Mouse (Mus musculus): ENCODE results near the gene Olfr1380. TPM values are rescaled to one million over a fixed set of nuclear protein-coding genes. Genes with fewer than 3 reads are reported as not detected.
"Not testable (repeated sequence)": the region's sequence is repeated elsewhere in the genome, so short reads cannot be mapped to it uniquely, and the experiment has no call there.

Gene Olfr1380
- not detected in 2 replicates for polyA plus RNA-seq (2014; fragmentation: Nextera tagmentation; extraction: Ambion mirVana)

DNA sequence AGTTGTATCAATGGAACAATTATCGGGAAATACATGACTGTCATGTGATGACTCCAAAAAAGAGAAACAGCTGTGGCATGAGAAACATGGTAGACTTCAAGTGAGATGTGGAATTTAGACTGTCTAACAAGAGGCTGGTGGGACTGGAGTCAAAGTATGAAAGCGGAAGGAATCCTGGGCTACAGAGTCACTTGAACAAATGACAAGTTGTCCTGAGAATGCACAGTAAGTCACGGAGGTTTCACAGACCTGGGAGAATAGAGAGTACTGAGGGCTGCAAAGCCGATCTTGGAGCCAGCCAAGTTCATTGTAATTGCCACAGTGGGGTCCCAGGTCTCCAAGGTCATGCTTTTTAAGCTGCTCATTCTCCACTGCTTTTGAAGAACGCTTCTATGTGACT, at the start of gene Olfr1380:
Gene Olfr1380 (plus strand): TSS at position 301 of the 400 bp plus-strand sequence.
- H3K9ac ChIP-seq (ENCODE audit: low read length); H3K27me3 ChIP-seq (ENCODE audit: control insufficient read depth, insufficient read depth, low read length); H3K4me3 ChIP-seq (ENCODE audit: low read depth, low read length); H3K27ac ChIP-seq (ENCODE audit: low read depth, low read length); ATAC-seq (replicated peaks; ENCODE audit: low FRiP score); H3K9me3 ChIP-seq (ENCODE audit: control insufficient read depth, low read length); H3K36me3 ChIP-seq (ENCODE audit: control insufficient read depth, insufficient read depth, low read length); DNase-seq (ENCODE audit: low spot score); H3K4me1 ChIP-seq (replicated peaks; ENCODE audit: control insufficient read depth, insufficient read depth, low read length); H3K4me2 ChIP-seq (ENCODE audit: low read depth, low read length, severe bottlenecking): not testable (repeated sequence)
- 61% methylated on average over 5 of the region's 5 CpGs for WGBS

DNA sequence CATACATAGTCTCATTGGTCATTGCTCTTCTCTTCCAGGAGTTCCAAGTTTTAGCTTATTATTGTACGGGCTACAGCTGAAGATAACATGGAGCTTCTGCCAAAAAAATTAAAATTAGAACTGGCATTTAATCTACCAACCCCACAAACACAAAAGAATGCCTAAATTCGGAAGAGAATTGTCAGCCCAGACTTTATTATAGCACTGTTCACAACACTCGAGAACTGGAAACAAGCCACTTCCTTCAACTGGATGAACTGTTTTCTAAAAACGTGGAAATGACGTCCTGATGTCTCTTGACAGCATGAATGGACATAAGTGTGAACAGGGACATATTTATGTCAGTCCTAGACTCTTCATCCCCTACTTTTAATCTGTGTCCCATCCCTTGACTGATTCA, 38.6 kb upstream of the Olfr1380 start:
- WGBS = 83% methylated on average over 5 of the region's 5 CpGs
- no peaks in the 10 kb centered on the region for H3K36me3 ChIP-seq (ENCODE audit: control insufficient read depth, insufficient read depth, low read length)
- H3K27ac ChIP-seq (ENCODE audit: low read depth, low read length) = no peak overlapping the region

DNA sequence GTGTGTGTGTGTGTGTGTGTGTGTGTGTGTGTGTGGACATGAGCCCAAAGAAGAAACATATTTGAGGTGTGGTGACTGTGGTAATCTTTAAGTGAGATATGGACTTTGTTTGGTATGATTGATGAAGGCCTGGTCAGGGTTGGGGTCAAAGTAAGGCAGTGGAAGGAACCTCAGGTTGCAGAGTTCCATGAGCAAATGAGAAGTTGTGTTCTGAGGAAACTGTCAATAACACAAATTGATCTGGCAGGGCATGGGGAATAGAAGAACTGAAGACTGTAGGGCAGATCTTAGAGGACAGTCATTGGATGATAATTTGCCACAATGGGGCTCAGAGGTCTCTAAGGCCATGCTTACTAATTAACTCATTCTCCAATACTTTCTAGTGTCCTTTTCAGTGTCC, 37.3 kb upstream of the Olfr1380 start, which contains the start of gene Olfr1383:
Gene Olfr1383 (plus strand): TSS at position 301 of the 400 bp plus-strand sequence.
- no peak for DNase-seq (ENCODE audit: low spot score)
- Histone ChIP-seq H3K27me3 (ENCODE audit: control insufficient read depth, insufficient read depth, low read length) (no peaks in the 10 kb centered on the region), H3K27ac (ENCODE audit: low read depth, low read length) (no peak within 1 kb of the TSS), H3K4me3 (ENCODE audit: low read depth, low read length) (no peak within 1 kb of the TSS), H3K9ac (ENCODE audit: low read length) (no peak within 1 kb of the TSS), H3K4me2 (ENCODE audit: low read depth, low read length, severe bottlenecking) (no peak within 1 kb of the TSS), H3K36me3 (ENCODE audit: control insufficient read depth, insufficient read depth, low read length) (no peaks in the 10 kb centered on the region), H3K4me1 (replicated peaks; ENCODE audit: control insufficient read depth, insufficient read depth, low read length) (no peaks in the 10 kb centered on the region), H3K9me3 (ENCODE audit: control insufficient read depth, low read length) (no peaks in the 10 kb centered on the region)
- no peak for ATAC-seq (replicated peaks; ENCODE audit: low FRiP score)

More for the DNA sequence above, 38.6 kb upstream of the Olfr1380 start:
- no peaks in the 10 kb centered on the region for H3K4me1 ChIP-seq (replicated peaks; ENCODE audit: control insufficient read depth, insufficient read depth, low read length)
- ATAC-seq (replicated peaks; ENCODE audit: low FRiP score) = no peak
- no peak for DNase-seq (ENCODE audit: low spot score)
- no peak overlapping the region for H3K9ac ChIP-seq (ENCODE audit: low read length)
- no peak overlapping the region for H3K4me3 ChIP-seq (ENCODE audit: low read depth, low read length)
- no peaks in the 10 kb centered on the region for H3K9me3 ChIP-seq (ENCODE audit: control insufficient read depth, low read length)
- H3K27me3 ChIP-seq (ENCODE audit: control insufficient read depth, insufficient read depth, low read length) = no peaks in the 10 kb centered on the region
- no peak overlapping the region for H3K4me2 ChIP-seq (ENCODE audit: low read depth, low read length, severe bottlenecking)

DNA sequence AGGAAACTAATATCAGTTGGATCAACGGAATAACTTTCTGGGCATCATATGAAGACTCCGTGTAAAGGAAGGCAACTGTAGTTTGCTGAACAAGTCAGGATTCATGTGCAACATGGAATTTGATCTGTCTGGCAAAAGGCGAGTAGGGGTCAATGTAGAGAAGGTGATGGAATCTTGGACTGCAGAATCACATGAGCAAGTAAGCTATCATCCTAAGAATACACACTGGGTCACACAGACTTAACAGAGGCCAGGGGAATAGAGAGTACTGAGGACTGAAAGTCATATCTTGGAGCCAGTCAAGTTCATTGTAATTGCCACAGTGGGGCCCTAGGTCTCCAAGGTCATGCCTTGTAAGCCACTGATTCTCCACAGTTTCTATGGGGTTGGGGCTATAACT, 28.7 kb upstream of the Olfr1380 start, which contains the start of gene Olfr1382:
Gene Olfr1382 (plus strand): TSS at position 301 of the 400 bp plus-strand sequence.
- Histone ChIP-seq H3K27ac (ENCODE audit: low read depth, low read length) (no peak within 1 kb of the TSS), H3K4me2 (ENCODE audit: low read depth, low read length, severe bottlenecking) (no peak within 1 kb of the TSS), H3K9me3 (ENCODE audit: control insufficient read depth, low read length) (no peaks in the 10 kb centered on the region), H3K4me3 (ENCODE audit: low read depth, low read length) (no peak within 1 kb of the TSS), H3K4me1 (replicated peaks; ENCODE audit: control insufficient read depth, insufficient read depth, low read length) (no peaks in the 10 kb centered on the region), H3K27me3 (ENCODE audit: control insufficient read depth, insufficient read depth, low read length) (no peaks in the 10 kb centered on the region), H3K9ac (ENCODE audit: low read length) (no peak within 1 kb of the TSS), H3K36me3 (ENCODE audit: control insufficient read depth, insufficient read depth, low read length) (no peaks in the 10 kb centered on the region)
- 86% methylated on average over 3 of the region's 3 CpGs for whole genome bisulfite sequencing
- no peak for DNase-seq (ENCODE audit: low spot score)
- no peak for ATAC-seq (replicated peaks; ENCODE audit: low FRiP score)

DNA sequence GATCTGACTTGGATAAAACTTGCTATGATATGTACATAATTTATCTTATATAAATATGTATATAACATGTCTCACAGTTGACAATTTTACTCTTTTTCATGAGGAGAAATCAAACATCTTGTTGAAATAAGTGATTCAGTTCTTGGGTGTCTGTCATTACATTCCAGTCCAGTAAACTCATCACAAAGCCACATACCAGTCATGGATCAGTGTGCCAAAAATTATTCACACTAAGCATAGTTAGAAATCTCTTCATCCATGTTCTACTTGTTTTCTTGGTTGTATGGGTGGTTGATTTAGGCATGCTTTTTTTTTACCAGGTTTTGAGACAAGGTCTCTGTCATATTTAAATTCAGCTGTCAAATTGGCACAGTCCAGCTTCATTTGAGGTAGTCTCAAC, 23.9 kb upstream of the Olfr1380 start:
- Histone ChIP-seq H3K36me3 (ENCODE audit: control insufficient read depth, insufficient read depth, low read length) (no peaks in the 10 kb centered on the region), H3K4me3 (ENCODE audit: low read depth, low read length) (no peak overlapping the region), H3K27ac (ENCODE audit: low read depth, low read length) (no peak overlapping the region), H3K4me2 (ENCODE audit: low read depth, low read length, severe bottlenecking) (no peak overlapping the region), H3K9ac (ENCODE audit: low read length) (no peak overlapping the region), H3K9me3 (ENCODE audit: control insufficient read depth, low read length) (no peaks in the 10 kb centered on the region), H3K4me1 (replicated peaks; ENCODE audit: control insufficient read depth, insufficient read depth, low read length) (no peaks in the 10 kb centered on the region), H3K27me3 (ENCODE audit: control insufficient read depth, insufficient read depth, low read length) (no peaks in the 10 kb centered on the region)
- ATAC-seq (replicated peaks; ENCODE audit: low FRiP score) = no peak
- no peak for DNase-seq (ENCODE audit: low spot score)

DNA sequence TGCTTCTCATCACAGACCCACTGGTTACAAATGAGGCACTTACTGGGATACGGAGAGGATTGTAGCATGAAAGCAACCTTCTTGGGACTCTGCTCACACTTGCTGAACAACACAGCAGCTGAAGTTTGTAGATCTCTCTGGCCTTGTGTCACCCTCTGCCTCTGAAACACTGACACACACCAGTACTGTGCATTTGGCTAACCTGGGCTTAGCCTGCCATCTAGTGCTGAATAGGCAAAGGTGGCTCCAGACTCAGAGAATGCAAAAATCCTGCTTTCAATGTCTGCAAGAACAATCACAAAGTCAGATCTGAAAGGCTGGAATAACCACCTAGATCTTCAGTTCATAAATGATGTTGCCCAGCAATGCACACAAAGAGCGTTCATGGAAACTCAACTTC, 20.0 kb upstream of the Olfr1380 start:
- not testable (repeated sequence) for H3K27me3 ChIP-seq (ENCODE audit: control insufficient read depth, insufficient read depth, low read length); H3K4me3 ChIP-seq (ENCODE audit: low read depth, low read length); H3K4me1 ChIP-seq (replicated peaks; ENCODE audit: control insufficient read depth, insufficient read depth, low read length); DNase-seq (ENCODE audit: low spot score); H3K27ac ChIP-seq (ENCODE audit: low read depth, low read length); H3K9ac ChIP-seq (ENCODE audit: low read length); ATAC-seq (replicated peaks; ENCODE audit: low FRiP score); H3K36me3 ChIP-seq (ENCODE audit: control insufficient read depth, insufficient read depth, low read length); H3K4me2 ChIP-seq (ENCODE audit: low read depth, low read length, severe bottlenecking); H3K9me3 ChIP-seq (ENCODE audit: control insufficient read depth, low read length)
- 93% methylated on average over 2 of the region's 2 CpGs for WGBS

DNA sequence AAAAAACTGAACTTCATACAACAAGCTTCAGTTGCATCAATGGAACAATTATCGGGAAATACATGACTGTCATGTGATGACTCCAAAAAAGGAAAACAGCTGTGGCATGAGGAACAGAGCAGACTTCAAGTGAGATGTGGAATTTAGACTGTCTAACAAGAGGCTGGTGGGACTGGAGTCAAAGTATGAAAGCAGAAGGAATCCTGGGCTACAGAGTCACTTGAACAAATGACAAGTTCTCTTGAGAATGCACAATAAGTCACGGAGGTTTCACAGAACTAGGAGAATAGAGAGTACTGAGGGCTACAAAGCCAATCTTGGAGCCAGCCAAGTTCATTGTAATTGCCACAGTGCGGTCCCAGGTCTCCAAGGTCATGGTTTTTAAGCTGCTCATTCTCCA, 13.5 kb upstream of the Olfr1380 start, which contains the start of gene Olfr1381:
Gene Olfr1381 (plus strand): TSS at position 301 of the 400 bp plus-strand sequence.
- not testable (repeated sequence) for DNase-seq (ENCODE audit: low spot score); H3K27ac ChIP-seq (ENCODE audit: low read depth, low read length); H3K36me3 ChIP-seq (ENCODE audit: control insufficient read depth, insufficient read depth, low read length); H3K27me3 ChIP-seq (ENCODE audit: control insufficient read depth, insufficient read depth, low read length); H3K9me3 ChIP-seq (ENCODE audit: control insufficient read depth, low read length); H3K4me2 ChIP-seq (ENCODE audit: low read depth, low read length, severe bottlenecking); H3K4me3 ChIP-seq (ENCODE audit: low read depth, low read length); H3K4me1 ChIP-seq (replicated peaks; ENCODE audit: control insufficient read depth, insufficient read depth, low read length); ATAC-seq (replicated peaks; ENCODE audit: low FRiP score); H3K9ac ChIP-seq (ENCODE audit: low read length)
- 77% methylated on average over 3 of the region's 3 CpGs for WGBS

DNA sequence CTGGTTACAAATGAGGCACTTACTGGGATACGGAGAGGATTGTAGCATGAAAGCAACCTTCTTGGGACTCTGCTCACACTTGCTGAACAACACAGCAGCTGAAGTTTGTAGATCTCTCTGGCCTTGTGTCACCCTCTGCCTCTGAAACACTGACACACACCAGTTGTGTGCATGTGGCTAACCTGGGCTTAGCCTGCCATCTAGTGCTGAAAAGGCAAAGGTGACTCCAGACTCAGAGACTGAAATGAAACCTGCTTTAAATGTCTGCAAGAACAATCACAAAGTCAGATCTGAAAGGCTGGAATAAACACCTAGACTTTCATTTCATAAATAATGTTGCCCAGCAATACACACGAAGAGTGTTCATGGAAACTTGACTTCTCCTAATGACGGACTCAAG, 2.6 kb upstream of the Olfr1380 start:
- H3K27ac ChIP-seq (ENCODE audit: low read depth, low read length); H3K4me3 ChIP-seq (ENCODE audit: low read depth, low read length); H3K27me3 ChIP-seq (ENCODE audit: control insufficient read depth, insufficient read depth, low read length); H3K4me1 ChIP-seq (replicated peaks; ENCODE audit: control insufficient read depth, insufficient read depth, low read length); H3K9me3 ChIP-seq (ENCODE audit: control insufficient read depth, low read length); ATAC-seq (replicated peaks; ENCODE audit: low FRiP score); H3K4me2 ChIP-seq (ENCODE audit: low read depth, low read length, severe bottlenecking); H3K9ac ChIP-seq (ENCODE audit: low read length); DNase-seq (ENCODE audit: low spot score); H3K36me3 ChIP-seq (ENCODE audit: control insufficient read depth, insufficient read depth, low read length): not testable (repeated sequence)
- 82% methylated on average over 3 of the region's 3 CpGs for WGBS

DNA sequence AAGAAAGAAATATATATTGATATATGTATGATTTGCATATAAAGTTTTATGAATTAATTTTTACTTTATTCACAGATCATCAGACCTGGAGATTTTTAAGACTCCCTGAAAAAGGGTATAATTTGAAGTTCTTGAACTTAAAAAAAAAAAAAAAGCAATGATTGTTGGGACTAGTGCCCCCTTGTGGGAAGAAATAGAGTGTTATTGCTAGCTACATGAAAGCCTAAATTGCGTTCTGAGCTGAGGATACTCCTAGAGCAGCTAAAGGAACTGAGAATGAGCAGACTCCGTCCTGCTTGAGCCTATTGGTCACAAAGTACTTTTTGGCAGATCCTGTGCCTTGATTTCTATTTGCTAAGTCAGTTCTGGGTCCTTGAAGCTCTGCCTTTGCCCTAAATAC, 18.4 kb downstream of the Olfr1380 start:
- H3K27ac ChIP-seq (ENCODE audit: low read depth, low read length); H3K4me1 ChIP-seq (replicated peaks; ENCODE audit: control insufficient read depth, insufficient read depth, low read length); H3K36me3 ChIP-seq (ENCODE audit: control insufficient read depth, insufficient read depth, low read length); DNase-seq (ENCODE audit: low spot score); H3K9me3 ChIP-seq (ENCODE audit: control insufficient read depth, low read length); H3K27me3 ChIP-seq (ENCODE audit: control insufficient read depth, insufficient read depth, low read length); H3K4me3 ChIP-seq (ENCODE audit: low read depth, low read length); H3K4me2 ChIP-seq (ENCODE audit: low read depth, low read length, severe bottlenecking); ATAC-seq (replicated peaks; ENCODE audit: low FRiP score); H3K9ac ChIP-seq (ENCODE audit: low read length): not testable (repeated sequence)
- WGBS = 41% methylated on average over 2 of the region's 2 CpGs
